Mouse (Mus musculus): ENCODE measurements at regions not wholly inside any gene's neighbourhood (a gene's known extent, or its start where the extent isn't known, plus 50 kb on each side); places are given as distances from the start of the nearest gene placed in this dataset.

- DNase-seq (ENCODE audit: low read depth, low spot score), result no peak
These were observed 78.6 kb downstream of the A830031A19Rik start for GRCm38 (mm10) chr11:23996250-23996649.

DNA sequence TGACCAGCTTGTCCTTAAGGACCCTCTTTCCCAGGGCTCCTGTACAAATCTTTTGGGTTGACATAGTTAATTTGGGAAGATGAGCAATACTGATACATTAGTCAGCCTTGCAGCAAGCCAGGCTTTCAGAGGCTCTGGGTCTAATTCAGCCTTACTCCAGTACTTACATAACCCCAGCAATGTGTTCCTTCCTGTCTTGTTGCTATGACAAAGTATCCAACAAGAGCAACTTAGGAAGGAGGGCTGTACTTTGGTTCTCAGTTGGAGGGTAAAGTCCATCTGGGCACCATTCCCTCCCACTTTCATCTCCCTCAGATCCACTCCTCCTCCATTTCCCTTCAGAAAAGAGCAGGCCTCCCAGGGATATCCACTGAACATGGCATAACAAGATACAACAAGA, 80.7 kb downstream of the A830031A19Rik start:
- no peak for DNase-seq (ENCODE audit: low read depth, low spot score)

DNA sequence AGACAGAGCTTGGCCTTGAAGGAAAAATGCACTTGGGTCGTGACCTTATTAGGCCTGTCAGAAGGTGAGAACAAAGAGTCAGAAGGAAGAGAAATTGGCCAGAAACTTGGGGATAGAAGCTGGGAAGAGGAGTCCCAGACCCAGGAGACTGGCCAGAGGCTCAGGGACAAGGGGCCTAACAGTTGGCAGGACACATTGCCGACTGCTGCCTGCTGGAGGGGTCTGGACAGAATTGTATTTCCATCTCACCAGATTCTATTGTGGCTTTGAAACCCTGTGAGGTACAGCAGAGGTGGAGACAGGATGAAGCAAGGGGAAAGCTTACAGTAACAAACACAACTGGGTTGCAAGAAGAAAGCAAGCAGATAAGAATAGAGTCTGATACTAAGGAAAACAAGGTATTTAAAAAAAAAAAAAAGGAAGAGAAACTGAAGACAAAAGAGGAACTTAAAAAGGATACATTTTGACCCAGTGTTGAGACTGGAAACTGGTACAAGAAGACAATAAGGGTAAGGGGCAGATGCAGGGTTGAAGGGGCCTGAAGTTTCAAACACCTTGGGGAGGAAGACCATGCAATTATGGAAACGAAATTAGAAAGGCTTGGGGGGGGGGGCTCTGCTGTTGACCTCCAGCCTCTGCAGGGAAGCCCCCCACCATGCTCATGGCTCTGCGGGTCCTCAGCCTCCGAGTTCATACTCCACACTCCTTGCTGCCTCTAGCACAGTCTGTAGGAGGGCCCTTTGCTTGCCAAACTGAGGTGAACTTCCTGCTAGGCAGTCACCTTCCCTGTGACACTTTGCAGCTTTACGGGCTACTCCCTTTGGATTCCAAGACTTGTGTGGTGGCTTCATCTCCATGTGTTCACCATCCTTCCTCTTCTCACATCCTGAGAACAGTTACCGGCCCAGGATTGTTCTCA, 87.1 kb downstream of the A830031A19Rik start:
- DNase-seq (ENCODE audit: low read depth, low spot score), result no peak

DNA sequence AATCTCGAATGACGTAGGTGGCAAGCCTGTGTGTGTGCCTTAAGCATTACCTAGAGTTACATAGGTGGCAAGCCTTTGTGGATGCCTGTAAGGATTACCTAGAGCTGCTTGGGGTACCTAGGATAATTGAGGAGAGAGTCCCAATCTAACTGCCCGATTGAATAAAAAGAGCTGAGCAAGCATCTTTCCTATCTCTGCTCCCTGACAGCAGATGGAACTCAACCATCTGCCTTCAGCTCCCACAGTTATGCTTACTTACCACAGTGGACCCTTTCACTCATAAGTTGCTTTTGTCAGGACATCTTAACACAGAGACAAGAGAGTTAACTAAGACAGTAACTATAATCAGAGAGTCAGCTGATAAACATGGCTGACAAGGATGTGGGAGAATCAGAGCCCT, 89.6 kb downstream of the A830031A19Rik start:
- no peak for DNase-seq (ENCODE audit: low read depth, low spot score)

DNA sequence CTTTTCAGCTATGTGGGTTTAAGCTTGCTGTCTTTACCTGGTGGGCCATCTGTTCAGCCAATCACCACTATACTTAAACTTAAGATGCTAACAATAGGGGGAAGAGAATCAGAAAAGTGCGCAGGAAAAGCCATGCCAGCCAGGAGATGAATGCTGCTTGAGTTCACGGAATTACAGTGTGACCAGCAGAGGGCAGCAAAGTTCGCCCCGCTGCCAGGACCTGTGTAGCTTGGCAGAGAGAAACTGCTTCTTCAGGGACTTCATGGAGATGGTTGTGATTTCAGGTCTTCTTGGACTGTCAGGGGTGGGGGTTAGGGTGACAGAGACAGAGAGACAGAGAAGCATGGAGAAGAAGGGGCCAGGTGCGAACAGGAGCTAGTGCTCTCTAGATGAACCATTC, 84.3 kb upstream of the Papolg start:
- DNase-seq (ENCODE audit: low read depth, low spot score), result peak; percentile 82

GRCm38 (mm10) chr11:23978300-23978699, 83.2 kb upstream of the Papolg start:
- no peak for DNase-seq (ENCODE audit: low read depth, low spot score)

- no peak for DNase-seq (ENCODE audit: low read depth, low spot score)
These were observed 82.0 kb upstream of the Papolg start for GRCm38 (mm10) chr11:23977096-23977495.

- DNase-seq (ENCODE audit: low read depth, low spot score), result peak; percentile 67
These were observed 59.3 kb upstream of the Papolg start for GRCm38 (mm10) chr11:23954323-23954722.

DNA sequence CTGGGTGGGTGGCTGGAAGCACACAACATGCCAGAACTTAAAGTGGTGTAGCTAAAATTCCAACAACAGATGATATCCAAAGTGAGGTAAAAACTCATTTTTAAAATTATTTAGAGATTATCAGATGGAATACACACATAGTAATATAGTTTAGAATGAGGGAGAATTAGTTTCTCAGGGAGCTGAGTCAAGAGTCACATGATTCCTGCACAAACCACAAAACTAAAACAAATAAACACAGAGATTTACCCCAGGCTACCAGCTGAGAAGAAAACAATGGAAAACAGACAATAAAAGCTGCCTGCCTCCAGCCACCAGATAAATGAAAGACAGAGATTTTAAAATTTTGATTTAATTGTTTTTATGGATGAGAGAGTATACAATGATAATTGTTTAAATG, 50.9 kb upstream of the Papolg start:
- DNase-seq (ENCODE audit: low read depth, low spot score), result no peak

Data from CD4-positive, CD25-positive, alpha-beta regulatory T cell, adult 2 months (primary cell).